Mouse (Mus musculus): ENCODE data around the gene Diras2. TPM values are rescaled to one million over a fixed set of nuclear protein-coding genes. Genes with fewer than 3 reads are reported as not detected.

Diras2 gene
- polyA plus RNA-seq, 1 experiment from 2014 or later, result 0.66 TPM

Other genes starting within 250 kb of the Diras2 start
- 2.2 and 3.2 TPM in 2 replicates for gene Syk, start 51.9 kb upstream of the Diras2 start, polyA plus RNA-seq (2016; fragmentation: Nextera tagmentation; extraction: Ambion mirVana)